Mouse (Mus musculus) adrenal gland, postnatal 4 days (tissue): ENCODE measurements around the gene Gm813. TPM values are rescaled to one million over a fixed set of nuclear protein-coding genes. Genes with fewer than 3 reads are reported as not detected.

Source experiments
- DNase-seq, 2 experiments: peaks; one replicate each; pipeline ENCODE4 v3.0.0; 2021 to 2022; ENCODE audit warnings: low spot score in 2 of 2, mixed read lengths in 2 of 2
- total RNA-seq, 2 experiments: library from RNA; stranded (reverse); gene quantifications; 2 replicates each; pipeline ENCODE4 v1.2.3; 2021

Gm813 gene
- total RNA-seq, 2 experiments from 2014 or later: not detected

DNA sequence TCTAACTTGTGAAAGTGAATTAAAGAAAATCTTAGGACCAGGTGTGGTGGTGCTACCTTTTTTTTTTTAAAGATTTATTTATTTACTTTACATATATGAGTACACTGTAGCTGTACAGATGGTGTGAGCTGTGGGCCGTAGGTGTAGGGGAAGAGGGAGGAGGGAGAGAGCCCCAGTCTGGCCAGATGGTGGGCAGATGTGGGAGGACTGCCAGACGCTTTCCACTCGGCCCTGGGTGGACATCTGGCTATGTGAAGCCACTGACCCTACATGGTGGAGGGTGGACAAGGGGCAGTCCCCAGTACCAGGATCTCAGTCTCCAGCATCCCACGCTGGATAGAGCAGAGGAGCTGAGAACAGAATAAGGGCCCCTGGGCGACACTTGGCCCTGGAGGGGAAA, 9.7 kb downstream of the Gm813 start:
- DNase-seq: no peak

DNA sequence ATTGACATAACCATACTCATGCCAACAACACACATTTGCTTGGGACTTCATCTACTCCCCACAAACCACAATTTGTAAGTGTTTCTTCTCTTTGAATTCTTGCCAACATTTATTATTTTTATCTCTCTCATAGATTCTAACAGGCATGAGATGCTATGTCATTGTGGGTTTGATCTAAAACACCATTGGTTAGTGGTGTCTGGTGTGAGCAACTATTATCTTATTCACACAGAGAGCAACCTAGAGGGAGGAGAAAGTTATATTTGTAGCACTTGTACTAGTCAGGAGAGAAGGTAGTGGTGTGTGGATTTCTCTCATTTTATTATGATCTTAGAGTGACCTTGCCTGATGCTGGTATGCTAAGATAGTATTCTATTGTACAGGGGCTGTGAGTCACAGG, 12.1 kb downstream of the Gm813 start:
- no peak for DNase-seq

DNA sequence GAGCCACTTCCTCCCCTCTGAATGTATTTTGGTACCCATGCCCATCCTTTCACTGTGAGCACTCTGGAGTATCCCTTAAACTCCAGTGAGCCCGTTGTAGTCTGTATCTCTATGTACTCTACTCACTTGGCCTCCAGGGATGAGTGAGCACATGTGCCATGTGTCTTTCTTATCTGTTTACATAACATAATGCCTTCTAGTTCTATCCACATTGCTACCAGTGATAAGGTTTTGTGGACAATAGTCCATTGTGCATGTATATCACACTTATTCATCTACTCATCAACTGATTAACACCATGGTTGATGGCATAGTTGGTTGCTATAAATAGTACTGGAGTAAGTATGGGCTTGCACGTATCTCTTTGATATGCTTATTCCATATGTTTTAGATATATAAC, 12.9 kb downstream of the Gm813 start:
- DNase-seq: no peak

DNA sequence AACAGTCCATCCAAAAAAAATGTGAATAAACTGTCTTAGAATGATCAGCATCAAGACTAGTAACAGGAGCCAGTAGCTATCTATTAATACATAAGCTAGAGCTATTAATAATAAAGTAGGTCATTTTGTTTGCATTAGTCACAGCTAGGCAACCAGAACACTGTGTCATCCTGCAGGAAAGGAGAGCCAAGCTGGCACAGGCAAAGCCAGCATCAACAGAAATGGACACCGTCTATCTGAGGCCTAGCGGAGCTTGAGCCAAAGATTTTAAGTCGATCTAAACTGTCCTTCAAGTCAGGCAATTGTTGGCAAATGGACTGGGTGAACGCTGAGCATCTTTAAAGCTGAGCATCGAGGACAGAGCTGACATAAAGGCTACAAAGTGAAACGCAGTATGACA, 15.9 kb downstream of the Gm813 start:
- DNase-seq: no peak

DNA sequence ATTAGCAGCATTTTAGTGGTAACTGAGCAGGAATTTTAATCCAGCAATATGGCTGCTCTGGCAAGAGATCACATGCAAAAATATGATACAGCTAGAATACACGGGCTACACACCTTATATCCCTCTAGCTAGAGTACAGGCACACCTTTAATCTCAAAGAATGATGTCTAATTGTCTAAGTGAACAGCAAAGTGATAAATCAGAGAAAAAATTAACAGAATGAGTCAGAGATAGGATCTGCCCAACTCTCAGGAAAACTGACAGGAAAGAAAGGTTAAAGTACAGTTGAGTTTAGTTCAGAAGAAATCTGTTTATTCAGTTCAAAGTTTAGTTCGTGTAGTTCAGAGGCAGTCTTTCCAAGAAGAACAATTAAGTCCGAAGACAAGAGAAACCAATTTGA, 25.5 kb downstream of the Gm813 start:
- no peak for DNase-seq

DNA sequence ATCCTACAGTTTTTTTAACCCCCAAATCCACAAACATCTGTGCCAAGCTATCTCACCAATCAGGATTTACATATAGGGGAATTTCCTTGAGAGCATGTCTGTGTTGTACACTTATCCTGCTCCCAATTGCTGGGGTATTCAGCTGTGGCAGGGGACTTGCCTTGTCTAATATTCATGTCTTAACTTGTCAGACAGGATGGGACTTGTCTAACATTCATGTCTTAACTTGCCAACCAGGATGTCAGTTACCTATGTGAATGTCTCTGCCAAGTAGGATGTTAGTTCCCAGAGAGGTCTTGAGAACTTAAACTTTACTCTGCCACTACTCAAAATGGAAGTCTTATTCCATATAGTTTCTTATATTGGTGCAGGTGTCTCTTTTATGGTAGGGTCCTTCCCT, 27.3 kb downstream of the Gm813 start:
- DNase-seq: no peak

DNA sequence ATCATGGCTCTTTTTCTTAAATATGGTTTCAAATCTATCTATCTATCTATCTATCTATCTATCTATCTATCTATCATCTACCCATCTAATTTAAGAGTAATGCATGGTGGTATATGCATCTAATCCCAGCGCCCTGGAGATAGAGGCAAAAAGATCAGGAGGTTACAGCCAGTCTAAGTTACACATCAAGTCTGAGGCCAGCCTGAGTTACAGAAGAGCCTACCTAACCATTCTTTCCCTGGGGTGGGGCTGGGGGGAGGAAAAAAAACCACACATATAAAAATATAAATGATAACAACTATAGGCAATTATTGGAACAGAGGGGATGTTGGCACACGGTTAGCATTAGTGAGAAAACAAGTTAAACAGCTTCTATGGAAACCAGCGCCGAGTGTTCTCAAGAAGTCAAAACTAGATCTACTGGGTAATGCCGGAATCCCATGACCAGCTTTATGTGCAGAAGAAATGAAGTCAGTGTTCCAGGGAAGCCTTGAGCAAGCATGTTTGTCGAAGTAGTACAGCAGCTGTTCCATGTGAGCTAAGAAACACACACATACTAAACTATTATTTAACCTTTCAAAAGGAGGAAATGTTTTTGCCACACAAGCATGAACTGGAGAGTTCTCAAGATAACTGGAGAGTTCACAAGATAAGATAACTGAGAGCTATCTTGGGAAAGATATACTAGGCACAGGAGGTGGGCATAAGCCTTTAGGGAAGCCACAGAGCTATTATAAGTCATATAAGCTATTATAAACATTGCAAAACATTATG, 42.6 kb downstream of the Gm813 start:
- DNase-seq: no peak

DNA sequence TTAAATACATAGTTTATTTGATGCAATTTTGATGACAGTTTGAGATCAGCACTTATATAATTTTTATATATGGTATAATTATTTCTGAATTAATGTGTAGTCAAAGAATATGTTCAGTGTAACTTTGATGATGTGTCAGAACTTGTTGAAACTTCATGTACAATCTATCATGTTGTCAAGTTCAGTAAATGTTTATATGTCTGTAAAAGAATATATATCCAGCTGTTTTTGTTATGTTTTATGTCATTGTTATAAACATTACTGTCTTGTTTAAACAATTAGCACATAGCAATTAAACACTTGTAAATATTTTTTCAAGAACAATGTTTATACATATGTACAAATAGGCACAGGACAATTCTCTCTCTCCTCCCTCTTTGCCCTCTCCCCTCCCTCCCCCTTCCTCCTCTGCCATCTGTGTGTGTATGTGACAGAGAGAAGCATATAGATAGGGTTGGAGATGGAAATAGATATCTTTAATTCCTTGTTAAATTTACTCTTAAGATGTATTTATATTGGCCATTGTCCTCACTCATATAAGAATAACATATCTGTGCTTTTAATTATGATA, 46.0 kb downstream of the Gm813 start:
- DNase-seq: no peak

Other genes with a start within 250 kb of the Gm813 start
- 10 to 100 TPM; 13.1 to 15.8 TPM for gene Dcbld2, start 208.5 kb downstream of the Gm813 start, total RNA-seq
- 10 to 100 TPM; 12.1 to 20.3 TPM for gene St3gal6, start 92.7 kb downstream of the Gm813 start, total RNA-seq
- gene E330017A01Rik, start 21.8 kb upstream of the Gm813 start, total RNA-seq: not detected
- gene Cpox, start 53.3 kb upstream of the Gm813 start, total RNA-seq: 10 to 100 TPM; 36.5 to 45.9 TPM
- gene Gpr15, start 102.1 kb upstream of the Gm813 start, total RNA-seq: not detected
- 10 to 100 TPM; 71.9 to 75.0 TPM for gene Cldnd1, start 110.9 kb upstream of the Gm813 start, total RNA-seq
- gene Olfr172, start 146.2 kb upstream of the Gm813 start, total RNA-seq: not detected
- gene Olfr173, start 183.3 kb upstream of the Gm813 start, total RNA-seq: not detected
- not detected for gene Olfr175-ps1, start 209.8 kb upstream of the Gm813 start, total RNA-seq